Comparison of ENCODE assay signal across 8 mouse cellular contexts in the genomic region with DNA sequence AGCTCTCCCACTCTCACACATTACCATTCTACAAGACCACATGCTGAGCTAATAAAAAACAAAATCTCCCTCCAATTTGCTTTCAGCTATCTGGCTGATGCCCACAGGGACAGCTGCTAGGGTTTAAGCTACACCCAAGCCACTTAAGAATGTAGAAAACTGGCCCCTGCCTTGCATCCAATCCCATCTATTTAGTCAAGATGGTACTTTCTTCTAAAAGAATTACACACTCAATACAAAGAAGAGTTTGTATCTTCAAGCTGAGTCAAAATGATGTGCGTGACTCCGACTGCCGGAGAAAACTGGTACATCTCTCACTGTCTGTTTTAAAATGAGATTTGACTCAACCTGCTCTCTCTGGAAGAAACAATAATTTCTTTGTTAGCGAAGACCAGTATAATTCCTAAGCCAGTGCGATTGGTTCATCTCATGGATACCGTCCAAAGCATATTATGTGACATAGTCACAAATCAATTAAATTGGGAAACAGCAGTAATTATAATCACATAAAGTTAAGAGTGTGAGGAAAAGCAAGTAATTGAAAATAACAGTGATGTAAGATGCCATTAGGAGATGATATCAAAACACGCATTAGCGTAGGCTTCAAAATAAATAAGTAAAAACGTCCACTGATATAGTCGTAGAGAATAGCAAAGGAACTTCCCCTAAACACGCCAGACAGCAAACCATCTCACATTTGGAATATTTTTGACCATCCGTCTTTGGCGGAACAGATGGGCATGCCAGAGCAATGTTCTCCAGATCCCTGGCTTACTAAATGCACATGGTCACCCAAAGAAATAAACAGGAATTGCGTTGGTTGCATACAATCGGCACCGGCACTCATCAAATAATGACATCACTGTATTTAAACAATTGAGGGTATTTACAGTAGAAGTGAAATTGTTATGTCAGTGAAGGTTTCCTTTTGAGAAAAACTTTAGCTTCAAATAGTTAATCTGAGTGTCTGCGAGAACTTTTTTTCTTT. TPM values are rescaled to one million over a fixed set of nuclear protein-coding genes. Genes with fewer than 3 reads are reported as not detected.
DNase-seq lines count a peak whose midpoint lies in the region; ATAC-seq and TF ChIP-seq lines count a peak whose summit lies in the region.

No protein-coding gene starts in this region.

- H3K27ac ChIP-seq in kidney, embryonic 14.5 days (ENCODE audit: low read depth, low read length), result no peak overlapping the region
- H3K27ac ChIP-seq in embryonic fibroblast, embryonic 13.5 days (ENCODE audit: insufficient read depth, low read length), result no peak overlapping the region
- peak overlapping the region; percentile 91; the same call in 1 of the 2 replicates for H3K27ac ChIP-seq in limb, embryonic 11.5 days (replicated peaks; ENCODE audit: low read depth, low read length)
- H3K27ac ChIP-seq in neural tube, embryonic 12.5 days, result no peak overlapping the region

- H3K36me3 ChIP-seq in kidney, embryonic 14.5 days (ENCODE audit: control insufficient read depth, insufficient read depth, low read length), result no peaks in the 10 kb centered on the region
- H3K36me3 ChIP-seq in limb, embryonic 11.5 days (ENCODE audit: control insufficient read depth, insufficient read depth, low read length), result no peaks in the 10 kb centered on the region
- H3K36me3 ChIP-seq in neural tube, embryonic 12.5 days, result no peaks in the 10 kb centered on the region

- peaks cover 27% of the 10 kb centered on the region for H3K4me1 ChIP-seq in kidney, embryonic 14.5 days (ENCODE audit: control insufficient read depth, insufficient read depth, low read length)
- H3K4me1 ChIP-seq in embryonic fibroblast, embryonic 13.5 days (ENCODE audit: control insufficient read depth, insufficient read depth, low read length), result peaks cover 8% of the 10 kb centered on the region
- H3K4me1 ChIP-seq in limb, embryonic 11.5 days (ENCODE audit: control insufficient read depth, insufficient read depth, low read length), result peaks cover 27% of the 10 kb centered on the region
- H3K4me1 ChIP-seq in neural tube, embryonic 12.5 days, result peaks cover 12% of the 10 kb centered on the region

- TF ChIP-seq CTCF in embryonic fibroblast, embryonic 13.5 days (IDR thresholded peaks at IDR 0.05; ENCODE audit: borderline replicate concordance, insufficient read depth, low read length), result no peak

- intact Hi-C loops in left cerebral cortex, postnatal 36 days (cut with DNase I), result no loop called here

- no peak for TF ChIP-seq POLR2A in embryonic fibroblast, embryonic 13.5 days (IDR thresholded peaks at IDR 0.05; ENCODE audit: low read depth, low read length)

- H3K4me3 ChIP-seq in kidney, embryonic 14.5 days (ENCODE audit: low read length), result peak overlapping the region; percentile 79
- peak overlapping the region; percentile 63 for H3K4me3 ChIP-seq in embryonic fibroblast, embryonic 13.5 days (ENCODE audit: insufficient read depth, low read length)
- peak overlapping the region; percentile 67 for H3K4me3 ChIP-seq in limb, embryonic 11.5 days (ENCODE audit: low read depth, low read length)
- peak overlapping the region; percentile 69 for H3K4me3 ChIP-seq in neural tube, embryonic 12.5 days

- DNase-seq in kidney, adult 8-10 months, result no peak
- no peak for DNase-seq in limb, embryonic 11.5 days (ENCODE audit: low spot score)
- DNase-seq in B cell, adult 2 months, result no peak
- no peak for DNase-seq in left cerebral cortex, adult 8-10 months (ENCODE audit: low spot score in 2 of 2)
- no peak for DNase-seq in left cerebral cortex, postnatal 36 days (ENCODE audit: low spot score in 2 of 2)

- no peaks in the 10 kb centered on the region for H3K9me3 ChIP-seq in kidney, embryonic 14.5 days (ENCODE audit: control insufficient read depth, low read length)
- H3K9me3 ChIP-seq in limb, embryonic 11.5 days (ENCODE audit: control insufficient read depth, low read length), result no peaks in the 10 kb centered on the region
- H3K9me3 ChIP-seq in neural tube, embryonic 12.5 days, result no peaks in the 10 kb centered on the region

- peak overlapping the region; percentile 63 for H3K4me2 ChIP-seq in kidney, embryonic 14.5 days (replicated peaks; ENCODE audit: low read depth, low read length)
- H3K4me2 ChIP-seq in limb, embryonic 11.5 days (ENCODE audit: low read depth, severe bottlenecking), result peak overlapping the region; percentile 68
- peak overlapping the region; percentile 87 for H3K4me2 ChIP-seq in neural tube, embryonic 12.5 days (replicated peaks)

- WGBS in kidney, embryonic 14.5 days, result 21% methylated on average over 17 of the region's 17 CpGs
- 33% methylated on average over 17 of the region's 17 CpGs for WGBS in limb, embryonic 11.5 days
- WGBS in neural tube, embryonic 12.5 days, result 37% methylated on average over 17 of the region's 17 CpGs

- H3K9ac ChIP-seq in kidney, embryonic 14.5 days (ENCODE audit: low read depth, low read length), result peak overlapping the region; percentile 76
- H3K9ac ChIP-seq in limb, embryonic 11.5 days (ENCODE audit: low read length), result no peak overlapping the region
- H3K9ac ChIP-seq in neural tube, embryonic 12.5 days, result no peak overlapping the region; the same call in 1 of the 2 replicates

- no peak for ATAC-seq in kidney, embryonic 14.5 days (ENCODE audit: low FRiP score, low TSS enrichment)
- no peak for ATAC-seq in limb, embryonic 11.5 days (ENCODE audit: insufficient number of reproducible peaks, low FRiP score, low TSS enrichment, low read depth)
- no peak for ATAC-seq in neural tube, embryonic 12.5 days (ENCODE audit: low FRiP score, low read depth)

- no peaks in the 10 kb centered on the region for H3K27me3 ChIP-seq in kidney, embryonic 14.5 days (ENCODE audit: control insufficient read depth, insufficient read depth, low read length)
- no peaks in the 10 kb centered on the region for H3K27me3 ChIP-seq in limb, embryonic 11.5 days (ENCODE audit: control insufficient read depth, insufficient read depth, low read length)
- no peaks in the 10 kb centered on the region for H3K27me3 ChIP-seq in neural tube, embryonic 12.5 days (replicated peaks)

RNA-seq across cellular contexts. Expression of a gene that starts 1.0 kb away (rescaled TPM):
- 13.8 and 28.2 TPM in 2 replicates for polyA plus RNA-seq in kidney, embryonic 14.5 days (2014; fragmentation: Nextera tagmentation; extraction: Ambion mirVana)
- polyA plus RNA-seq in embryonic fibroblast, embryonic 13.5 days (2011; ENCODE audit: insufficient read length, low read depth, missing spikeins), result 21.4 and 39.2 TPM in 2 replicates
- 66.3 and 70.3 TPM in 2 replicates for polyA plus RNA-seq in limb, embryonic 11.5 days (2014; fragmentation: Nextera tagmentation; extraction: Ambion mirVana)
- polyA plus RNA-seq in neural tube, embryonic 12.5 days (2016; fragmentation: Nextera tagmentation; extraction: Ambion mirVana), result 26.8 and 27.0 TPM in 2 replicates
- total RNA-seq in left cerebral cortex, adult 8-10 months (2022), result under 1 TPM; 0.51 to 0.68 (median 0.62) TPM
- total RNA-seq in left cerebral cortex, postnatal 36 days (2021), result under 1 TPM; 0.43 to 0.44 TPM
